Mouse (Mus musculus) embryonic facial prominence, embryonic 14.5 days (tissue): ENCODE data around the gene Anp32a. TPM values are rescaled to one million over a fixed set of nuclear protein-coding genes. Genes with fewer than 3 reads are reported as not detected.

ENCODE experiments used
- ATAC-seq: fragments of 200-750 bp; cut with Nextera tagmentation; 2 replicates; pipeline ENCODE4 v1.8.0; 2017; ENCODE audit warnings: low read depth, moderate number of reproducible peaks, moderate TSS enrichment
- DNase-seq: peaks from one replicate; pipeline ENCODE4 v3.0.0-alpha.2; 2015; ENCODE audit warnings: low spot score
- H3K27ac ChIP-seq: fragments of 300-500 bp; sonication (generic); replicated peaks from 2 replicates; pipeline ENCODE4 v1.5.1; 2014; ENCODE audit warnings: low read depth, mild to moderate bottlenecking, low read length, moderate library complexity
- H3K27me3 ChIP-seq: fragments of 300-500 bp; sonication (generic); replicated peaks from 2 replicates; pipeline ENCODE4 v1.6.1; 2014; ENCODE audit warnings: low read length; ENCODE audit not compliant: control insufficient read depth, insufficient read depth
- H3K36me3 ChIP-seq: fragments of 300-500 bp; sonication (generic); 2 replicates; pipeline ENCODE4 v1.6.1; 2014; ENCODE audit warnings: low read length, mixed read lengths; ENCODE audit not compliant: control insufficient read depth, insufficient read depth
- H3K4me1 ChIP-seq: fragments of 300-500 bp; sonication (generic); 2 replicates; pipeline ENCODE4 v1.6.1; 2014; ENCODE audit warnings: antibody characterized with exemption, low read length; ENCODE audit not compliant: control insufficient read depth, insufficient read depth
- H3K4me2 ChIP-seq: fragments of 300-500 bp; sonication (generic); 2 replicates; pipeline ENCODE4 v1.6.1; 2014; ENCODE audit warnings: low read depth, mild to moderate bottlenecking, low read length, moderate library complexity, mixed read lengths
- H3K4me3 ChIP-seq: fragments of 300-500 bp; sonication (generic); 2 replicates; pipeline ENCODE4 v1.5.1; 2014; ENCODE audit warnings: low read depth, mild to moderate bottlenecking, low read length
- H3K9ac ChIP-seq: fragments of 300-500 bp; sonication (generic); 2 replicates; pipeline ENCODE4 v1.6.1; 2014; ENCODE audit warnings: low read depth, mild to moderate bottlenecking, low read length, moderate library complexity, mixed read lengths
- H3K9me3 ChIP-seq: fragments of 300-500 bp; sonication (generic); 2 replicates; pipeline ENCODE4 v1.6.1; 2016; ENCODE audit warnings: low read length; ENCODE audit not compliant: control insufficient read depth
- WGBS: fragments of 180-500 bp; shearing (Covaris S2); extraction: QIAGEN DNeasy Blood & Tissue Kit; methylation state at CpG from one replicate; pipeline ENCODE4 v1.1.7; 2014; 5-methylcytosine and 5-hydroxymethylcytosine counted together
- polyA plus RNA-seq: library from polyadenylated mRNA; unstranded; fragments of >200 nt; fragmentation: Nextera tagmentation; extraction: Ambion mirVana; gene quantifications from 2 replicates; pipeline ENCODE4 v1.2.1, GENCODE M21; 2014

The Anp32a gene
- polyA plus RNA-seq, 1 experiment from 2014 or later, result 107 TPM

GRCm38 (mm10) chr9:62381402-62381913 is 40.4 kb downstream of the Anp32a start:
- no peaks in the 10 kb centered on the region for H3K9me3 ChIP-seq
- no peak overlapping the region for H3K27ac ChIP-seq
- H3K4me3 ChIP-seq, result no peak overlapping the region
- no peak overlapping the region for H3K9ac ChIP-seq
- H3K27me3 ChIP-seq, result no peaks in the 10 kb centered on the region
- DNase-seq (peak; percentile 27), ATAC-seq (0 out of 2 replicates have a peak, but pooled peaks have one; percentile 3)
- peaks cover 34% of the 10 kb centered on the region for H3K36me3 ChIP-seq
- H3K4me1 ChIP-seq, result no peaks in the 10 kb centered on the region
- 62% methylated on average over 8 of the region's 8 CpGs for WGBS
- H3K4me2 ChIP-seq, result no peak overlapping the region

GRCm38 (mm10) chr9:62382519-62383084 is 41.5 kb downstream of the Anp32a start:
- H3K4me1 ChIP-seq, result no peaks in the 10 kb centered on the region
- H3K4me2 ChIP-seq, result no peak overlapping the region
- WGBS, result 66% methylated on average over 10 of the region's 10 CpGs
- no peak for ATAC-seq
- no peak for DNase-seq
- H3K9me3 ChIP-seq, result no peaks in the 10 kb centered on the region
- H3K9ac ChIP-seq, result no peak overlapping the region
- H3K4me3 ChIP-seq, result no peak overlapping the region
- no peaks in the 10 kb centered on the region for H3K27me3 ChIP-seq
- no peak overlapping the region for H3K27ac ChIP-seq
- peaks cover 23% of the 10 kb centered on the region for H3K36me3 ChIP-seq

GRCm38 (mm10) chr9:62385062-62385461 is 44.0 kb downstream of the Anp32a start:
- Histone ChIP-seq H3K27me3 (no peaks in the 10 kb centered on the region), H3K4me2 (no peak overlapping the region), H3K4me3 (no peak overlapping the region), H3K9ac (no peak overlapping the region), H3K4me1 (no peaks in the 10 kb centered on the region), H3K36me3 (peaks cover 2% of the 10 kb centered on the region), H3K27ac (no peak overlapping the region), H3K9me3 (no peaks in the 10 kb centered on the region)
- DNase-seq (no peak), ATAC-seq (no peak)
- WGBS, result 88% methylated on average over 6 of the region's 6 CpGs

GRCm38 (mm10) chr9:62385727-62386518 is 44.8 kb downstream of the Anp32a start:
- Histone ChIP-seq H3K27ac (no peak overlapping the region), H3K36me3 (no peaks in the 10 kb centered on the region), H3K4me3 (no peak overlapping the region), H3K4me1 (no peaks in the 10 kb centered on the region), H3K9ac (no peak overlapping the region), H3K27me3 (no peaks in the 10 kb centered on the region), H3K4me2 (no peak overlapping the region), H3K9me3 (no peaks in the 10 kb centered on the region)
- WGBS, result 90% methylated on average over 4 of the region's 4 CpGs
- DNase-seq, result no peak
- ATAC-seq, result no peak

GRCm38 (mm10) chr9:62389735-62390134 is 48.6 kb downstream of the Anp32a start:
- DNase-seq (no peak), ATAC-seq (no peak)
- Histone ChIP-seq H3K27me3 (no peaks in the 10 kb centered on the region), H3K27ac (no peak overlapping the region), H3K36me3 (no peaks in the 10 kb centered on the region), H3K9me3 (no peaks in the 10 kb centered on the region), H3K9ac (no peak overlapping the region), H3K4me3 (no peak overlapping the region), H3K4me1 (no peaks in the 10 kb centered on the region), H3K4me2 (no peak overlapping the region)
- 56% methylated on average over 9 of the region's 9 CpGs for WGBS

GRCm38 (mm10) chr9:62393531-62393930 is 52.4 kb downstream of the Anp32a start:
- Histone ChIP-seq H3K4me2 (no peak overlapping the region), H3K36me3 (no peaks in the 10 kb centered on the region), H3K4me3 (no peak overlapping the region), H3K9ac (no peak overlapping the region), H3K9me3 (no peaks in the 10 kb centered on the region), H3K27me3 (no peaks in the 10 kb centered on the region), H3K4me1 (no peaks in the 10 kb centered on the region), H3K27ac (no peak overlapping the region)
- 73% methylated on average over 2 of the region's 2 CpGs for WGBS
- ATAC-seq, result no peak
- DNase-seq, result no peak

GRCm38 (mm10) chr9:62394163-62394562 is 53.1 kb downstream of the Anp32a start:
- no peaks in the 10 kb centered on the region for H3K4me1 ChIP-seq

GRCm38 (mm10) chr9:62400531-62401170 is 59.6 kb downstream of the Anp32a start:
- no peak for DNase-seq
- no peak overlapping the region for H3K4me2 ChIP-seq
- no peak overlapping the region for H3K9ac ChIP-seq
- H3K9me3 ChIP-seq, result no peaks in the 10 kb centered on the region
- 70% methylated on average over 11 of the region's 11 CpGs for WGBS
- no peaks in the 10 kb centered on the region for H3K36me3 ChIP-seq
- no peak overlapping the region for H3K4me3 ChIP-seq
- H3K27me3 ChIP-seq, result no peaks in the 10 kb centered on the region
- no peak overlapping the region for H3K27ac ChIP-seq
- ATAC-seq, result no peak
- H3K4me1 ChIP-seq, result no peaks in the 10 kb centered on the region

More at GRCm38 (mm10) chr9:62394163-62394562, 53.1 kb downstream of the Anp32a start:
- Histone ChIP-seq H3K4me2 (no peak overlapping the region), H3K9ac (no peak overlapping the region), H3K36me3 (no peaks in the 10 kb centered on the region), H3K27ac (no peak overlapping the region), H3K27me3 (no peaks in the 10 kb centered on the region), H3K9me3 (no peaks in the 10 kb centered on the region), H3K4me3 (no peak overlapping the region)
- no peak for DNase-seq
- ATAC-seq, result no peak
- 66% methylated on average over 2 of the region's 2 CpGs for WGBS
